In the genomic region with DNA sequence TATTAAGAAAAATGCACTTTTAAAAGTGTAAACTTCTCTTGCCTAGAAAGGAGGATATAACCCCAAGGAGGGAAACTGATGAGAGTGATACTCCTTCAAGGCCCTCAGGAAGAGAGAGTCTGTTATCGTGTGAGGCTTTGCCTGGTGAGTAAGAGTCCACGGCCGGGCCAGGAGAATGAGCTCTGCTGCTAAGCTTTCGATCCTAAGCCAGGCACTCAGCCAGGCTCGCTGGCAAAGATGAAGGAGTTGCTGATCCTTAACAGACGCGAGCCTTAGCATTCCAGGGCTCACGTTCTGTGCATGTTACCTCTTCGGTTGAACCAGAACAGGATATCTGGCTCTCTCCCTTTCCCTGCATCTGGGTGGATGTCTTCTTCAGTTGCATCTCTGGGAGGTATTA, we compare ENCODE assay signal across 9 mouse cellular contexts. TPM values are rescaled to one million over a fixed set of nuclear protein-coding genes. Genes with fewer than 3 reads are reported as not detected.
DNase-seq lines count a peak whose midpoint lies in the region; ATAC-seq and TF ChIP-seq lines count a peak whose summit lies in the region.
"Had no signal": no experiment of that assay in that cellular context is flagged by ENCODE, and none has a peak within 500 bp of the region (broad histone marks: within the 10 kb centered on the region; RNA-seq: fewer than 3 reads in every experiment).

No protein-coding gene starts in this region.

- peak overlapping the region; percentile 47; the same call in 1 of the 2 replicates for H3K27ac ChIP-seq in intestine, embryonic 14.5 days (ENCODE audit: low read depth)
- no peak overlapping the region for H3K27ac ChIP-seq in intestine, postnatal 0 days (ENCODE audit: low read depth, low read length)
- H3K27ac ChIP-seq in hindbrain, embryonic 10.5 days, result no peak overlapping the region

- H3K4me3 ChIP-seq in intestine, embryonic 14.5 days (ENCODE audit: low read depth, low read length), result no peak overlapping the region
- no peak overlapping the region for H3K4me3 ChIP-seq in intestine, postnatal 0 days (ENCODE audit: low read depth, low read length)
- H3K4me3 ChIP-seq in hindbrain, embryonic 10.5 days, result no peak overlapping the region
- H3K4me3 ChIP-seq: erythroblast, embryonic 14.5 days had no signal

- no peak for TF ChIP-seq CTCF in intestine, postnatal 0 days (IDR thresholded peaks at IDR 0.05; ENCODE audit: low read depth)

- no peak overlapping the region for H3K4me2 ChIP-seq in intestine, embryonic 14.5 days (ENCODE audit: low read length)
- no peak overlapping the region for H3K4me2 ChIP-seq in intestine, postnatal 0 days (replicated peaks; ENCODE audit: low read depth)

- H3K27me3 ChIP-seq in intestine, embryonic 14.5 days (replicated peaks; ENCODE audit: control insufficient read depth, insufficient read depth, low read length), result no peaks in the 10 kb centered on the region
- no peaks in the 10 kb centered on the region for H3K27me3 ChIP-seq in intestine, postnatal 0 days (replicated peaks; ENCODE audit: control insufficient read depth, insufficient read depth, low read length)
- no peaks in the 10 kb centered on the region for H3K27me3 ChIP-seq in hindbrain, embryonic 10.5 days (ENCODE audit: insufficient read depth, poor library complexity, severe bottlenecking)

- peak; percentile 43; the same call in 1 of the 2 replicates for ATAC-seq in intestine, embryonic 14.5 days (replicated peaks; ENCODE audit: low FRiP score, low TSS enrichment, low read depth)
- no peak for ATAC-seq in intestine, postnatal 0 days
- no peak for ATAC-seq in monocyte, adult 5-6 weeks (replicated peaks; ENCODE audit: insufficient number of reproducible peaks, low FRiP score, low TSS enrichment, poor library complexity, severe bottlenecking)

- no peaks in the 10 kb centered on the region for H3K9me3 ChIP-seq in intestine, embryonic 14.5 days (ENCODE audit: control insufficient read depth, low read length)
- H3K9me3 ChIP-seq in intestine, postnatal 0 days (ENCODE audit: control insufficient read depth), result no peaks in the 10 kb centered on the region
- 0 out of 2 replicates have a peak, but pooled peaks cover 4% of the 10 kb centered on the region for H3K9me3 ChIP-seq in hindbrain, embryonic 10.5 days

- H3K4me1 ChIP-seq in intestine, embryonic 14.5 days (replicated peaks; ENCODE audit: control insufficient read depth, insufficient read depth, low read length), result peaks cover 13% of the 10 kb centered on the region
- H3K4me1 ChIP-seq in intestine, postnatal 0 days (replicated peaks; ENCODE audit: control insufficient read depth, insufficient read depth, low read length), result no peaks in the 10 kb centered on the region
- peaks cover 10% of the 10 kb centered on the region; the same call in 1 of the 2 replicates for H3K4me1 ChIP-seq in hindbrain, embryonic 10.5 days (replicated peaks)

- H3K36me3 ChIP-seq in intestine, embryonic 14.5 days (ENCODE audit: control insufficient read depth, insufficient read depth, low read length), result no peaks in the 10 kb centered on the region
- H3K36me3 ChIP-seq in intestine, postnatal 0 days (ENCODE audit: control insufficient read depth, insufficient read depth), result no peaks in the 10 kb centered on the region
- no peaks in the 10 kb centered on the region for H3K36me3 ChIP-seq in hindbrain, embryonic 10.5 days

- no peak overlapping the region for H3K9ac ChIP-seq in intestine, embryonic 14.5 days (ENCODE audit: low read length)
- H3K9ac ChIP-seq in intestine, postnatal 0 days (ENCODE audit: low read depth, low read length), result no peak overlapping the region

- intact Hi-C loops in heart, postnatal 14 days (cut with DNase I), result no loop called here

- 33% methylated on average over 9 of the region's 9 CpGs for WGBS in intestine, embryonic 14.5 days
- WGBS in intestine, postnatal 0 days, result 62% methylated on average over 9 of the region's 9 CpGs
- WGBS in hindbrain, embryonic 10.5 days, result 77% methylated on average over 9 of the region's 9 CpGs

- DNase-seq in intestine, embryonic 14.5 days (ENCODE audit: low spot score), result peak; percentile 76
- DNase-seq in cerebellum, adult 9-10 months, result peak; percentile 62
- DNase-seq in heart, postnatal 14 days, result peak; percentile 59 to 74
- peak; percentile 74 for DNase-seq in lung, postnatal 14 days
- DNase-seq in hindbrain, embryonic 10.5 days (ENCODE audit: low spot score), result no peak
- no peak for DNase-seq in frontal cortex, adult 2 months (ENCODE audit: extremely low spot score in 1 of 2, low spot score in 1 of 2)

RNA-seq across cellular contexts. Expression of a gene that starts 11.8 kb away (rescaled TPM):
- 5.2 and 6.0 TPM in 2 replicates for polyA plus RNA-seq in intestine, embryonic 14.5 days (2014; fragmentation: Nextera tagmentation; extraction: Ambion mirVana)
- polyA plus RNA-seq in intestine, postnatal 0 days (2015; fragmentation: Nextera tagmentation; extraction: Ambion mirVana), result 4.5 and 5.7 TPM in 2 replicates
- not detected for total RNA-seq in heart, postnatal 14 days (2021)
- 24.7 to 61.8 TPM (median 41.2 TPM) in 3 replicates for total RNA-seq in monocyte, adult 5-6 weeks (2017)
- polyA plus RNA-seq in hindbrain, embryonic 10.5 days (2016; fragmentation: Nextera tagmentation; extraction: Ambion mirVana), result 3.2 and 3.4 TPM in 2 replicates
- 8.3 and 10.2 TPM in 2 replicates for polyA plus RNA-seq in frontal cortex, adult 2 months (2012; rRNA removed)

Comparison
In these comparisons a context has a peak if more than half of its experiments do, and no peak if none do; other contexts are left out.
1. DNase-seq: peak in intestine, embryonic 14.5 days (single experiment), cerebellum, adult 9-10 months (single experiment), heart, postnatal 14 days (2 of 2) and lung, postnatal 14 days (single experiment); none in hindbrain, embryonic 10.5 days (single experiment) and frontal cortex, adult 2 months (0 of 2).